Mouse (Mus musculus): ENCODE measurements around the gene Cdk5r2.
A peak's percentile ranks its signal among the peaks of the same experiment; 100 is the strongest.
"Not testable (repeated sequence)": the region's sequence is repeated elsewhere in the genome, so short reads cannot be mapped to it uniquely, and the experiment has no call there.

Cdk5r2 gene

GRCm38 (mm10) chr1:74854306-74855056 lies at the start of gene Cdk5r2:
Gene Cdk5r2, plus strand, starts transcription at chr1:74854934.
- DNase-seq (ENCODE audit: low spot score) = no peak

DNA sequence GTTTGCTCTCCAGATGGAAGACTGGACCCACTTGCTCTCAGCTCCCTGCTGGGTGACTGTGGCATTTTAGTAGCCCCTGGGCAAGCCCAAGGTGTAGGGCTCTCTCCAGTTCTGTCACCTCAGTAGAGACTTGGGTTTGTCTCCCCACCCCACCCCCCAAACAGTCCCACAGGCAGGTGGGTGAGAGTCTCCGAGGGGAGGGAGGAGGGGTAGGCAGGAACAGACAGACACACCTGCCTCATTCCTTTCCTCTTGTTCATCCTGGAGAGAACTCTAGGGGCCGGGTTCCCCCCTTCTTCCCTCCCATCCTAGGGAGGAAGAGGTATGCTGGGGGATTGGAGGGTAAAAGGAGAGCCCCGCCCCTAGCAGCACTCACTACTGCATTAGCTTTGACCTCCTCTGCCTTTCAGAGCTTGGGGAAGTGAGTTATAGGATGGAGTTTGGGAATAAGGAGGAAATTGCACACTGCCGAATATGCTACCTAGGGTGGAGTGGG lies 49.3 kb upstream of the Cdk5r2 start:
- DNase-seq (ENCODE audit: low spot score) = no peak

DNA sequence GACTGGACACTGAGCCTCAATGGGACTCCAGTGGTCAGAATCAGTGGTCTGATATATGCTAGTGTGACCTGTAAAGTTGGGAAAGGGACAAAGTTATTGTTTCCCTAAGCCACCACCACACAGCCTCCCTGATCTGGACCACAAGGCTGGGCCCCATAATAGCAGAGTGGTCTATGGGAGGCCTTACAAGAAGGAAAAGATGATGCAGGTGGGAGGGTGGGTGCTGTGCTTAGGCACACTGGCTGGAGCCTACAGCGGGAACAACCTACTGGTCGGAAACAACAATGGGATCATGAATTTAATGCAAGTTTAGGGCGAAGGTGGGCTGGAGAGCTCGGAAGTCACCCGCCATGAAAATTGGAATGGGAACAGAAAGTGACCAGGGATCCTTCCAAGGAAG lies 48.9 kb upstream of the Cdk5r2 start:
- no peak for DNase-seq (ENCODE audit: low spot score)

- no peak for DNase-seq (ENCODE audit: low spot score)
These were observed 48.1 kb upstream of the Cdk5r2 start for GRCm38 (mm10) chr1:74806360-74807311.

DNA sequence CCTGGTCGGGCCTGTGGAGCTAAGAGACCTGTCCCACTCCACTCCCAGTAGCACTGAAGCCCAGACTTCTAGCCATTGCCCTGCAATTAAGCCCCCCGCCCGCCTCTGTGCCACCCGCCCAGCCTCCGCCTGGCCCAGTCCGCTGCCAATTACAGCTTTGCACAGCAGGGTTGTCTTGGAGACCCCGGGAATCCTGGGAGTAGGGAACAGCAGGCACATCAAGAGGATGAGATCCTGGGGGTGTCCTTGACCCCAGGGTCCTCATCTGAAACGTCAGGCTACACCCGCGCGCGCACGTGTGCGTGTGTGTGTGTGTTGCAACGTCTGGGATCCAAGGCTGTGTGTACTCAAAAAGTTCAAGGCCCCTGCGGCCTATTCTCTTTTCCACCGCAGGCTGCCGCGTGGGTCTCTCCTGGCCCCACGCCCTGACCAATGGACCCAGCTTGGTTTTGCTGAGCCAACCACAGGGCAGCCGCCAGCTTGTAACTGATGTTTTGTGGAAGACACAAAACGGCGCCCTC lies 47.1 kb upstream of the Cdk5r2 start:
- no peak for DNase-seq (ENCODE audit: low spot score)

DNA sequence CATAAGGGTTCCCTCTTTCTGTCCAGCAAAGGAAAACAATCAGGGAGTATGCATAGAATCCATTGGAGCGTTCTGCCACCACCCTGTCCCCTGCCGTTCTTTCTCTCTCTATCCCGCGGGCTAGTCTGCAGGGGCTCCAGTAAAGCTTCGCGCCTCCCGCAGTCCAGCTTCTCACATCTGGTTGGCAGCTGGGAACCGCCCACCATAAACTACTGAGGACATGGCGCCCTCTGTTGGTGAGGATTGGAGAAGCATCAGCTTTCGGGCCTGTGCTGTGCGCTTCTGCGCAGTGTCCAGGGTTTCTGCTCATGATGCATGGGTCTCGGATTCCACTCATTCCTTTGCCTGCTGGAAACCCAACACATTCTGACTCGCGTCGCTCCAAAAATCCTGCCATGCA lies 46.7 kb upstream of the Cdk5r2 start:
- peak; percentile 80 for DNase-seq (ENCODE audit: low spot score)

DNA sequence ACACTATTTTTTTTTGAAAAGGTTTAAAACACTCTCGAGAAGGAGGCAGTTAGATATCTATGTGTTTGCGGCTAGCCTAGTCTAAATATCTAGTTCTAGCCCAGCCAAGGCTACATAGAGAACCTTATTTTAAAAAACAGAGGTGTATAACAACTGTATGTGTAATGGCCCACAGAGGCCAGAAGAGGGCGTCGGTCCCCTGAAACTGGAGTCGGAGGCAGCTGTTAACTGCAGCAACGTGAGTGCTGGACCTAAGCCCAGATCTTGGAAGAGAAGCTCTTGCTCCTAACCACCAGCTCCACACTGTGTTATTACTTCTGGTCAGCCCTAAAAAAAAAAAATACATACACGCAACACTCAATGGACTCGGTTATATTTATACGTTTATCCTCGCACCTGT lies 45.7 kb upstream of the Cdk5r2 start:
- no peak for DNase-seq (ENCODE audit: low spot score)

- peak; percentile 15 for DNase-seq (ENCODE audit: low spot score)
These were observed 39.6 kb upstream of the Cdk5r2 start for GRCm38 (mm10) chr1:74814931-74815647.

DNA sequence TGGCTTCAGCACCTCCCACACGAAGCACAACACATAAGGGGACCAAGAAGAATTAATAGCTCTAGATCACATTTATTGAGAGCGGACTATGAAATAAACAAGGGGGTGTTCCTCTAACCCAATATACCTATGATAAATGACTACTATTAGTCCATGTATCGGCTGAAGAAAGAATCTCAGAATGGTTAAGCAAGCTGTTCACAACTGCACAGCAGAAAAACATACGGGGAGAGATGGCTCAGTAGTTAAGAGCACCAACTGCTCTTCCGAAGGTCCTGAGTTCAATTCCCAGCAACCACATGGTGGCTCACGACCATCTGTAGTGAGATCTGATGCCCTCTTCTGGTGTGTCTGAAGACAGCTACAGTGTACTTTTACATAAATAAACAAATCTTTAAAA lies 38.8 kb upstream of the Cdk5r2 start:
- not testable (repeated sequence) for DNase-seq (ENCODE audit: low spot score)

DNA sequence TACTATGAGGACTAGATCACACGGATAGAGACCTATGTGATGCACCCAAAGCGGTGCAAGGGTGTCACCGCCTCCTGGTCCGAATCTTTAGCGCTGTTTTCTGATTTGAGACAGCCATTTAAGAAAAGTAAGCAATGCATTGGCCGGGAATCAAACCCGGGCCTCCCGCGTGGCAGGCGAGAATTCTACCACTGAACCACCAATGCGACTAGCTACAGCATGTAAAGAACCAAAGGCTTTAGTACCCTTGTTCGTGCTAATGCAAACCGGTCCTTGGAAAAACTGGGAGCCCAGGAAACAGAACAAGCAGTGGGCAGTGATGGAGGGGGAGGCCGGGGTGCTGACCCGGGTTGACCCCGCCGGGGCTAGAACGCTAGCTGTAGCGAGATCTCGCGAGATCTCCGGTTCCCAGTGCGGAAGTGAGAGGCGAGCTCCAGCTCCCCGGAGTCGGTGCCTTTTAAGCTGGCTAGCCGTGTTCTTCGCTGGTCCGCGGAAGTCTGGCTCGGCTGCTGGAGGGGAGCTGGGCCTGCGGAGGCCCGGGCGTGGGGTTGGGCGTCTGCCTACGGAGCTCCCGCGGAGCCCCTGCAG lies 38.0 kb upstream of the Cdk5r2 start:
- DNase-seq (ENCODE audit: low spot score) = peak; percentile 90

DNA sequence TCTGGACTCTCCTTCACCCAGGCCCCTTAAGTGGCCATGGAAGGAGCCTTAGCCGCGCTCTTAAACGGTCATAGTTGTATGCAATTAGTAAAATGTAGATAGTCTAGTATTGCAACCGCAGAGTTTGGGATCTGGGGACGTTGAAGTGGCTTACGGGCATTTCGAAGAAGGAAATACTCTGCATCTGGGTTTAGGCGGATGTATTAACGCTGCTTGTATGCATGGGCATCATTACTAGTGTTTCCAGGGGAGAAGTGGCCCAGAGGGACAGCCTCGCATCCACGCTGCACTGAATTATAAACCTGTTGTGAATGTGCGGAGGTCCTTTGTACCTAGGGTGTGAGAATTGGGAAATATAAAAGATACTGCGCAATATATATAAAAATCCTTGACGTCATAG lies 37.5 kb upstream of the Cdk5r2 start:
- DNase-seq (ENCODE audit: low spot score) = no peak

DNA sequence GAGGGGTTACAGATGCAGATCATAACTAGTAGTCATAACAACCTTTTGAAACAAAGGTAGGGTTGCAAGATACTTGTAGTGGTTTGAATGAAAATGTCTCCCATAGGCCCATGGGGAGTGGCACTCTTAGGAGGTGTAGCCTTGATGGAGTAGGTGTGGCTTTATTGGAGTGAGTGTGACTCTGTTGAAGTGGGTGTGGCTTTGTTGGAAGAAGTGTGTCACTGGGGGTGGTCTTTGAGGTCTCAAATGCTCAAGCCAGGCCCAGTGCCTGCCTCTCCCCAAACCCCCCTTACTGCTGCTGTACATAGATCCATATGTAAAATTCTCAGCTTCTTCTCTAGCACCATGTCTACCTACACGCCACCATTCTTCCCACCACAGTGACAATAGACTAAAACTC lies 36.2 kb upstream of the Cdk5r2 start:
- no peak for DNase-seq (ENCODE audit: low spot score)

DNA sequence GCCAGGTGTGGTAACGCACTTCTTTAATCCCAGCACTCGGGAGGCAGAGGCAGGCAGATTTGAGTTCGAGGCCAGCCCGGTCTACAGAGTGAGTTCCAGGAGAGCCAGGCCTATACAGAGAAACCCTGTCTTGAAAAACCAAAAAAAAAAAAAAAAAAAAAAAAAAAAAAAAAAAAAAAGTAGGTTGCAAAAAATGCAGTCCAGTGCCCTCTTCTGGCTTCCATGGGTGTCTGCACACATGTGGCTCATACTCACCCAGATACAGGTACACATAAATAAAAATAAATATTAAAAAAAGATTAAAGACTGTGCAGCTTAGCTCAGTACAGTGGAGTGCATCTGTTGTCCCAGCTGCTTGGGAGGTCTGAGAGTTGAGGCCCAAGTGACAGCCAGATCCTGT lies 31.1 kb upstream of the Cdk5r2 start:
- not testable (repeated sequence) for DNase-seq (ENCODE audit: low spot score)

GRCm38 (mm10) chr1:74824518-74825302 lies 30.0 kb upstream of the Cdk5r2 start:
- DNase-seq (ENCODE audit: low spot score) = no peak

DNA sequence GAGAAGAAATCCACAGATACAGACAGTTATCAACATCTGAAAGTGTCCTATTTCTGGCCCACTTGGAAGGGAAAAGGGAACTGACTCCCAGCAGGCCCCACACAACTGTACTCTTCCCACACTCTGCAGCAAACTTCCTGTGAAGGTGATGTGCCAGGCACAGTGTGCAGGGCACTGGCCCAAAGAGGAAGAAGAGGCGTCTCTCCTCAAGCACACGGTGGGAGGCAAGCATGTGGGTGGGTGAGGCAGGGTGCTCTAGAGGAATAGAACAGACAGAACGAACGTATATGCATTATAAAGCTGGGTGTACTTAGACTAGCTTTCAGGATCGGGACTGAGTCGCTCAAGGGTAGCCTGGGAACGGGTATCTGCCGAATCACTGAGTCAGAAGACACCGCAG lies 24.7 kb upstream of the Cdk5r2 start:
- no peak for DNase-seq (ENCODE audit: low spot score)

DNA sequence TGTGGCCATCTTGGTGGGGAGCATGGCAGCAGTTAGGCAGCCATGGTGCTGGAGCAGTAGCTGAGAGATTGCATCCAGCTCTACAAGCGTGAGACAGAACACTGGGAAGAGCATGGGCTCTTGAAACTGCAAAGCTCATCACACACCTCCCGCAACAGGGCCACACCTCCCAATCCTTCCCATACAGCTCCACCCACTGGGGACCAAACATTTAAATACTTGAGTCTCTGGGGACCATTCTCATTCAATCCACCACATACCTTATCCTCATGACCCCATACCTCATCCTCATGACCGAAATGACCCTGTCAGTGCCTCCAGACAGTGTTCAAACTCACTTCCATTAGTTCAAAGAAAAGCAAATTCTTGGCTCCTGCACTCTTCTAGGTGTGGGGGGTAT lies 21.5 kb upstream of the Cdk5r2 start:
- DNase-seq (ENCODE audit: low spot score) = no peak

GRCm38 (mm10) chr1:74843090-74843489 lies 11.6 kb upstream of the Cdk5r2 start:
- no peak for DNase-seq (ENCODE audit: low spot score)

DNA sequence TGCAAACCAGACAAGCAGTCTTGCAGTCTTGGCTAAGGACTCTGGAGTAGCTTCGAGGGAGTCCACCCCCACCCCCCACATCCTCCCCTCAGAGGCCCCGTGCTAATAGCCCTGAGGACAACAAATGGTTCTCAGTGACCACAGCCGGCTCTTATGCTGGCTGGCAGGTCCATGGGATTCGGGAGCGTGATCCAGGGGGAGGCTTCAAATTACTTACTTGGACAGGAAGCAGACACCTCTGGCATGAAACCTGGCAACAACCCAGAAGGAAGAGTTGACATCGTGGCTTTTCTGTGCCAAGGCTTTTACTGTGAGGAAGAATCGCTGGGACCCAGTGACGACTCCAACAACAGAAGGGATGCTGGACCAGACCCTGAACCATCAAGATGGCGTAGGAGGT lies 8.4 kb upstream of the Cdk5r2 start:
- DNase-seq (ENCODE audit: low spot score) = no peak

DNA sequence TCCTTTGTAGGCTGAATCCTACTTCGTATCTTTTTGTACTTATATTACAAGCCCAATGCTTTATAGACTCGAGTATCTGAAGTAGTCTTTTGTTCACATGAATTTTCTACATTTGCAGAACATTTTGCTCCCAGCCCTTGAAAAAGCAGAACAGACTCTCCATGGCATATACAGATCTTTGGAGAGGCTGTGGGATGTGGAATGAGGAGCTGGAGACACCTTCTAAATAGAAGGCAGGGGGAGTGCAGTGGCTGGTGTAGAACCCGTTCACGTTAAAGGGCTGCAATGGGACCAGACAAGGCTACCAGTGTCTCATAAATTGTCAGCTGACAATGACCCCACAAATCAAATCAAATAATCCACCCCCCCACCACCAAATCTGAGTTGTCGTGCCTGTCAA lies 5.8 kb upstream of the Cdk5r2 start:
- no peak for DNase-seq (ENCODE audit: low spot score)

DNA sequence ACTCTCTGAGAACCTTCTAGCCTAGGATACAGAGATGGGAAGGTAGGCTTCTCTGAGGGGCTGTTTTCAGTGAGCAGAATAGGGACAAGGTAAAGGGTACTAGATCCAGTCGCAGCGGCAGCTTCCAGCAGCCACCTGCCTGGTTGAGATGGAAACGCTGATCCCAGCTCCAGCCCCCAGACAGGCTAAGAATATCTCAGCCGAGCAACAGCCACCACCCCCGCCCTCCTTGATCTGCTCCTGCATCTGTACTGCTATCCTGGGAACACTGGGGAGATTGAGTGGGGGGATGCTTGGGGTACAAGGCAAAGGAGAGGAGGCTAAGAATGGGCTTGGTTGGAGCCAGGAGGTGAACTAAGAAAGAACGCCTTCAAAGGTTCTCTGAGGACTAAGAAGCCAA lies 4.5 kb upstream of the Cdk5r2 start:
- DNase-seq (ENCODE audit: low spot score) = no peak
